Mouse (Mus musculus) cortical plate, adult 2 months (tissue): ENCODE measurements around the gene 4933406M09Rik.

Experiments
- CTCF ChIP-seq: fragments of 200-500 bp; IDR thresholded peaks from 2 replicates; pipeline ENCODE4 v1.5.1; 2011; ENCODE audit warnings: mild to moderate bottlenecking, control low read depth, low read length; ENCODE audit not compliant: insufficient read depth; ENCODE audit errors: extremely low read depth
- POLR2A ChIP-seq: fragments of 200-500 bp; IDR thresholded peaks from 2 replicates; pipeline ENCODE4 v1.6.1; 2011; ENCODE audit warnings: mild to moderate bottlenecking, low read length, control low read depth; ENCODE audit not compliant: insufficient read depth; ENCODE audit errors: extremely low read depth

DNA sequence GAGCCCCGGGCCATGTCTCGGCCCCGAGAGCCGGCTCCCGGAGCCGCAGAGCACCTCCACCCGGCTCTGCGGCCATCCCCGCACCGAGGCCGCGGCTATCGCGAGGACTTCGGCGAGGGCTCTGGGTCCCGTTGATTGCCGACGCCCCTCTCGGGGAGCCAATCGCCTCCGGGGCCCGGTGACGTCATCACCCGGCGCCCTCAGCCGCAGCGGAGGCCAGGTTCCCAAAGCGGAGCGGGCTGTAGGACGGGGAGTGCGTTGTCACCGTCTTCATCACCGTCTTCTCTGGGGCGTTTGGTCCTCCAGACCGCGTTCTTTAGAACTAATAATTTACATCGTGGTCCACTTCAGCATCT lies 23.9 kb upstream of the 4933406M09Rik start, which contains the start of gene Tmem183a:
- TF ChIP-seq CTCF (no peak), POLR2A (peak; percentile 97)
